ENCODE assay signal across 14 mouse cellular contexts in genomic region chr4:46690023-46690420, GRCm38 (mm10). TPM values are rescaled to one million over a fixed set of nuclear protein-coding genes. Genes with fewer than 3 reads are reported as not detected.
A peak's percentile ranks its signal among the peaks of the same experiment; 100 is the strongest.
DNase-seq lines count a peak whose midpoint lies in the region; ATAC-seq and TF ChIP-seq lines count a peak whose summit lies in the region.
"Had no signal": no experiment of that assay in that cellular context is flagged by ENCODE, and none has a peak within 500 bp of the region (broad histone marks: within the 10 kb centered on the region; RNA-seq: fewer than 3 reads in every experiment).

No protein-coding gene starts in this region.

- H3K9ac ChIP-seq in hindbrain, embryonic 16.5 days (ENCODE audit: low read depth, low read length) = no peak overlapping the region
- no peak overlapping the region for H3K9ac ChIP-seq in hindbrain, embryonic 11.5 days (ENCODE audit: low read depth, low read length)
- H3K9ac ChIP-seq in midbrain, embryonic 15.5 days = no peak overlapping the region
- no peak overlapping the region for H3K9ac ChIP-seq in midbrain, postnatal 0 days (replicated peaks; ENCODE audit: low read length, poor library complexity, severe bottlenecking)
- H3K9ac ChIP-seq: embryonic facial prominence, embryonic 12.5 days; heart, embryonic 15.5 days; hindbrain, embryonic 15.5 days had no signal

- no peaks in the 10 kb centered on the region for H3K27me3 ChIP-seq in hindbrain, embryonic 16.5 days (replicated peaks; ENCODE audit: control insufficient read depth, insufficient read depth, low read length)
- no peaks in the 10 kb centered on the region for H3K27me3 ChIP-seq in hindbrain, embryonic 11.5 days (ENCODE audit: control insufficient read depth, insufficient read depth, low read length)
- no peaks in the 10 kb centered on the region for H3K27me3 ChIP-seq in midbrain, embryonic 15.5 days (replicated peaks)
- no peaks in the 10 kb centered on the region for H3K27me3 ChIP-seq in midbrain, postnatal 0 days (ENCODE audit: insufficient read depth, low read length)

- no peaks in the 10 kb centered on the region for H3K9me3 ChIP-seq in hindbrain, embryonic 16.5 days (ENCODE audit: control insufficient read depth, low read length)
- H3K9me3 ChIP-seq in hindbrain, embryonic 11.5 days (ENCODE audit: control insufficient read depth, low read length) = no peaks in the 10 kb centered on the region
- no peaks in the 10 kb centered on the region for H3K9me3 ChIP-seq in midbrain, embryonic 15.5 days
- H3K9me3 ChIP-seq in midbrain, postnatal 0 days (ENCODE audit: low read length) = no peaks in the 10 kb centered on the region
- H3K9me3 ChIP-seq: embryonic facial prominence, embryonic 12.5 days; heart, embryonic 15.5 days; hindbrain, embryonic 15.5 days had no signal

- H3K4me3 ChIP-seq in hindbrain, embryonic 16.5 days (ENCODE audit: low read length) = no peak overlapping the region
- H3K4me3 ChIP-seq in hindbrain, embryonic 11.5 days (ENCODE audit: low read depth, low read length) = no peak overlapping the region
- H3K4me3 ChIP-seq in midbrain, embryonic 15.5 days = no peak overlapping the region
- no peak overlapping the region for H3K4me3 ChIP-seq in midbrain, postnatal 0 days (ENCODE audit: low read depth, low read length)
- H3K4me3 ChIP-seq: embryonic facial prominence, embryonic 12.5 days; heart, adult 2 months; heart, embryonic 15.5 days; hindbrain, embryonic 15.5 days had no signal

- no peak for TF ChIP-seq CTCF in midbrain, postnatal 0 days (IDR thresholded peaks at IDR 0.05)

- WGBS in hindbrain, embryonic 16.5 days = 72% methylated on average over 8 of the region's 8 CpGs
- WGBS in hindbrain, embryonic 11.5 days = 81% methylated on average over 8 of the region's 8 CpGs
- WGBS in midbrain, embryonic 15.5 days = 81% methylated on average over 8 of the region's 8 CpGs
- WGBS in midbrain, postnatal 0 days = 71% methylated on average over 8 of the region's 8 CpGs

- H3K27ac ChIP-seq in hindbrain, embryonic 16.5 days (ENCODE audit: low read depth, low read length) = peak overlapping the region; percentile 7; the same call in 1 of the 2 replicates
- H3K27ac ChIP-seq in hindbrain, embryonic 11.5 days (ENCODE audit: low read depth, low read length) = no peak overlapping the region
- no peak overlapping the region for H3K27ac ChIP-seq in midbrain, embryonic 15.5 days
- H3K27ac ChIP-seq in midbrain, postnatal 0 days (ENCODE audit: low read depth, low read length) = no peak overlapping the region
- H3K27ac ChIP-seq: embryonic facial prominence, embryonic 12.5 days; heart, adult 2 months; heart, embryonic 15.5 days had no signal

- peaks cover 5% of the 10 kb centered on the region; the same call in 1 of the 2 replicates for H3K4me1 ChIP-seq in hindbrain, embryonic 16.5 days (ENCODE audit: control insufficient read depth, insufficient read depth, low read depth, low read length)
- no peaks in the 10 kb centered on the region for H3K4me1 ChIP-seq in hindbrain, embryonic 11.5 days (replicated peaks; ENCODE audit: control insufficient read depth, insufficient read depth, low read length)
- 0 out of 2 replicates have a peak, but pooled peaks cover 3% of the 10 kb centered on the region for H3K4me1 ChIP-seq in midbrain, embryonic 15.5 days
- H3K4me1 ChIP-seq in midbrain, postnatal 0 days (ENCODE audit: insufficient read depth, low read length) = no peaks in the 10 kb centered on the region
- H3K4me1 ChIP-seq: embryonic facial prominence, embryonic 12.5 days; heart, embryonic 15.5 days had no signal

- H3K36me3 ChIP-seq in hindbrain, embryonic 16.5 days (ENCODE audit: control insufficient read depth, insufficient read depth, low read length) = no peaks in the 10 kb centered on the region
- H3K36me3 ChIP-seq in hindbrain, embryonic 11.5 days (ENCODE audit: control insufficient read depth, insufficient read depth, low read length) = no peaks in the 10 kb centered on the region
- no peaks in the 10 kb centered on the region for H3K36me3 ChIP-seq in midbrain, embryonic 15.5 days (replicated peaks)
- no peaks in the 10 kb centered on the region for H3K36me3 ChIP-seq in midbrain, postnatal 0 days (ENCODE audit: insufficient read depth, low read length)
- H3K36me3 ChIP-seq: embryonic facial prominence, embryonic 12.5 days; G1E; heart, embryonic 15.5 days; hindbrain, embryonic 15.5 days had no signal

- no peak overlapping the region for H3K4me2 ChIP-seq in hindbrain, embryonic 16.5 days (ENCODE audit: low read length)
- H3K4me2 ChIP-seq in hindbrain, embryonic 11.5 days (replicated peaks; ENCODE audit: low read depth, low read length) = no peak overlapping the region
- H3K4me2 ChIP-seq in midbrain, embryonic 15.5 days = no peak overlapping the region
- H3K4me2 ChIP-seq in midbrain, postnatal 0 days (ENCODE audit: low read depth, low read length, poor library complexity, severe bottlenecking) = no peak overlapping the region
- H3K4me2 ChIP-seq: embryonic facial prominence, embryonic 12.5 days; heart, embryonic 11.5 days; heart, embryonic 15.5 days; hindbrain, embryonic 15.5 days had no signal

- peak; percentile 58 for DNase-seq in cerebellum, adult 11-12 months
- no peak for DNase-seq in cerebellum, postnatal 36 days
- DNase-seq in cerebellum, postnatal 10 days = peak; percentile 48 to 50
- no peak for DNase-seq in hindbrain, embryonic 11.5 days (ENCODE audit: low spot score)
- DNase-seq in midbrain, postnatal 0 days (ENCODE audit: low spot score) = no peak

- ATAC-seq in cerebellum, adult (ENCODE audit: insufficient number of reproducible peaks, low FRiP score, low TSS enrichment) = no peak
- peak; percentile 29 for ATAC-seq in hindbrain, embryonic 16.5 days
- ATAC-seq in hindbrain, embryonic 11.5 days (ENCODE audit: low FRiP score) = no peak
- peak; percentile 32; the same call in 1 of the 2 replicates for ATAC-seq in midbrain, embryonic 15.5 days (replicated peaks)
- ATAC-seq in midbrain, postnatal 0 days (ENCODE audit: low FRiP score) = no peak

RNA-seq across cellular contexts. Expression of gene Tbc1d2, which starts 40.0 kb away (rescaled TPM):
- 1.1 and 1.3 TPM in 2 replicates for polyA plus RNA-seq in hindbrain, embryonic 16.5 days (2015; fragmentation: Nextera tagmentation; extraction: Ambion mirVana)
- polyA plus RNA-seq in hindbrain, embryonic 11.5 days (2014; fragmentation: Nextera tagmentation; extraction: Ambion mirVana) = 1.0 and 1.1 TPM in 2 replicates
- polyA plus RNA-seq in midbrain, embryonic 15.5 days (2015; fragmentation: Nextera tagmentation; extraction: Ambion mirVana) = 0.61 and 0.88 TPM in 2 replicates
- total RNA-seq in midbrain, postnatal 0 days (2014; rRNA removed) = 0.85 and 1.9 TPM in 2 replicates
- 0.52 and 0.55 TPM in 2 replicates for polyA plus RNA-seq in midbrain, postnatal 0 days (2015; fragmentation: Nextera tagmentation; extraction: Ambion mirVana)
- polyA plus RNA-seq: G1E had no signal

Comparison
In these comparisons a context has a peak if more than half of its experiments do, and no peak if none do; other contexts are left out.
1. DNase-seq: peak in cerebellum, adult 11-12 months (single experiment) and cerebellum, postnatal 10 days (2 of 2); none in cerebellum, postnatal 36 days (0 of 2), hindbrain, embryonic 11.5 days (single experiment) and midbrain, postnatal 0 days (single experiment).
2. ATAC-seq: peak in hindbrain, embryonic 16.5 days (single experiment) and midbrain, embryonic 15.5 days (single experiment); none in cerebellum, adult (single experiment), hindbrain, embryonic 11.5 days (single experiment) and midbrain, postnatal 0 days (single experiment).